Mouse (Mus musculus): ENCODE measurements around the gene Wnt3. TPM values are rescaled to one million over a fixed set of nuclear protein-coding genes. Genes with fewer than 3 reads are reported as not detected.

Gene Wnt3
- total and polyA plus RNA-seq, 3 experiments, result 0.04 TPM; not detected in 2

GRCm38 (mm10) chr11:103763410-103764163 is 10.4 kb upstream of the Wnt3 start (continued):
- TF ChIP-seq MEF2A (IDR thresholded peaks at IDR 0.05; ENCODE audit: borderline replicate concordance, low read depth, low read length) (0 out of 2 replicates have a peak, but pooled peaks have one; percentile 27), POLR2AphosphoS2 (IDR thresholded peaks at IDR 0.05; ENCODE audit: low read depth, low read length) (no peak), E2F4 (IDR thresholded peaks at IDR 0.05; ENCODE audit: insufficient replicate concordance, low read depth, low read length) (no peak), RCOR1 (conservative IDR thresholded peaks at IDR 0.05; ENCODE audit: low read depth, low read length) (no peak), PAX5 (IDR thresholded peaks at IDR 0.05; ENCODE audit: low read length) (no peak), EP300 (IDR thresholded peaks at IDR 0.05; ENCODE audit: low read length) (no peak), ETS1 (conservative IDR thresholded peaks at IDR 0.05; ENCODE audit: low read depth, low read length) (0 out of 2 replicates have a peak, but pooled peaks have one; percentile 15), NELFE (IDR thresholded peaks at IDR 0.05; ENCODE audit: low read depth, low read length) (peak; percentile 45; the same call in 1 of the 2 replicates), BHLHE40 (IDR thresholded peaks at IDR 0.05; ENCODE audit: low read depth, low read length) (peak; percentile 25; the same call in 1 of the 2 replicates), RAD21 (IDR thresholded peaks at IDR 0.05; ENCODE audit: low read depth, low read length) (peak; percentile 100), MAX (IDR thresholded peaks at IDR 0.05; ENCODE audit: low read length) (no peak), ELF1 (IDR thresholded peaks at IDR 0.05; ENCODE audit: low read depth, low read length) (no peak), JUN (IDR thresholded peaks at IDR 0.05; ENCODE audit: insufficient read depth, low read depth, low read length) (no peak), USF2 (conservative IDR thresholded peaks at IDR 0.05; ENCODE audit: low read depth, low read length) (no peak), ZKSCAN1 (IDR thresholded peaks at IDR 0.05; ENCODE audit: borderline replicate concordance, low read depth, low read length) (no peak), SMC3 (IDR thresholded peaks at IDR 0.05; ENCODE audit: low read depth, low read length) (peak; percentile 98)

DNA sequence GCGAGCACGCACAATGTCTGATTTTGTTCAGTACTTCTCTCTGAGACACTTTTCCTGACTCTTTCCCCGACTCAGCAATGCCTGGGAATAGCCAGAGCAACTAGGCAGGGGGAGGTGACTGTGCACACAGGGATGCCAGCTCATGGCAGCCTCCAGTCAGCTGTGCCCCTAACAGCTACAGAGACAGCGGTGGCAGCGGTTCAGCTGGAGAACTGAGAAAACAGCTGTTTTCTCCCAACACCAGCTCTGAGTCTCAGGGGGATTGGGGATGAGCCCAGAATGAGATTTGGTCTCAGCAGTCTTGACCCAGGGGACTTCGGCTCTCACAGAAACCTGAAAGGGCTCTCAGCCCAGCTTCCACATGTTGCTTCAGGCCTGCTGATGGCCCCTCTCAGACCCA is 9.3 kb upstream of the Wnt3 start:
- Histone ChIP-seq H3K4me2 (ENCODE audit: insufficient read depth, low read depth, poor library complexity, severe bottlenecking) (no peak overlapping the region), H3K4me3 (replicated peaks in 1 of 3; ENCODE audit: low read depth in 2 of 3, low read length in 2 of 3, poor library complexity in 1 of 3) (no peak overlapping the region), H3K27me3 (replicated peaks) (peaks cover 35% of the 10 kb centered on the region), H3K79me2 (replicated peaks; ENCODE audit: control insufficient read depth, extremely low read depth, insufficient read depth, poor library complexity, severe bottlenecking) (no peaks in the 10 kb centered on the region), H3K4me1 (ENCODE audit: control insufficient read depth in 1 of 2, insufficient read depth in 2 of 2) (peaks cover 9 to 31% of the 10 kb centered on the region in 2 experiments), H3K36me3 (replicated peaks in 1 of 2; ENCODE audit: control insufficient read depth in 1 of 2, insufficient read depth in 1 of 2, low read length in 1 of 2) (no peaks in the 10 kb centered on the region), H3K9ac (ENCODE audit: insufficient read depth, low read depth) (no peak overlapping the region), H3K9me3 (replicated peaks; ENCODE audit: low read length) (peaks cover 9% of the 10 kb centered on the region), H3K27ac (ENCODE audit: insufficient read depth, low read depth) (no peak overlapping the region)
- dilution Hi-C loops (cut with MboI; ENCODE audit: extremely low pct_ligation_motif_present, extremely low pct_unique_long_range_greater_than_20kb, low sequenced_read_pairs) (no loop called here), in situ Hi-C loops (cut with MboI; ENCODE audit: low pct_ligation_motif_present, low pct_unique_long_range_greater_than_20kb, low sequenced_read_pairs) (no loop called here)
- TF ChIP-seq EP300 (IDR thresholded peaks at IDR 0.05; ENCODE audit: low read length) (peak; percentile 49; the same call in 1 of the 2 replicates), MAX (IDR thresholded peaks at IDR 0.05; ENCODE audit: low read length) (no peak), MEF2A (IDR thresholded peaks at IDR 0.05; ENCODE audit: borderline replicate concordance, low read depth, low read length) (peak; percentile 29; the same call in 1 of the 2 replicates), E2F4 (IDR thresholded peaks at IDR 0.05; ENCODE audit: insufficient replicate concordance, low read depth, low read length) (no peak), JUN (IDR thresholded peaks at IDR 0.05; ENCODE audit: insufficient read depth, low read depth, low read length) (no peak), TCF12 (IDR thresholded peaks at IDR 0.05; ENCODE audit: low read depth, low read length) (peak; percentile 86; the same call in 1 of the 2 replicates), USF2 (conservative IDR thresholded peaks at IDR 0.05; ENCODE audit: low read depth, low read length) (no peak), TBP (conservative IDR thresholded peaks at IDR 0.05; ENCODE audit: low read depth, low read length) (no peak), USF1 (IDR thresholded peaks at IDR 0.05; ENCODE audit: low read depth, low read length) (no peak), BHLHE40 (IDR thresholded peaks at IDR 0.05; ENCODE audit: low read depth, low read length) (peak; percentile 36; the same call in 1 of the 2 replicates), ETS1 (conservative IDR thresholded peaks at IDR 0.05; ENCODE audit: low read depth, low read length) (peak; percentile 95), GABPA (IDR thresholded peaks at IDR 0.05; ENCODE audit: insufficient replicate concordance, low read depth, low read length) (no peak), KAT2A (IDR thresholded peaks at IDR 0.05; ENCODE audit: insufficient replicate concordance, low read length) (0 out of 2 replicates have a peak, but pooled peaks have one; percentile 53), ZC3H11A (IDR thresholded peaks at IDR 0.05; ENCODE audit: low read depth, low read length) (no peak), POLR2A (IDR thresholded peaks at IDR 0.05; ENCODE audit: low read depth, low read length) (no peak), UBTF (IDR thresholded peaks at IDR 0.05; ENCODE audit: low read depth, low read length) (no peak), NELFE (IDR thresholded peaks at IDR 0.05; ENCODE audit: low read depth, low read length) (no peak), RCOR1 (conservative IDR thresholded peaks at IDR 0.05; ENCODE audit: low read depth, low read length) (no peak), CHD1 (IDR thresholded peaks at IDR 0.05; ENCODE audit: low read depth, low read length) (no peak), CTCF (conservative IDR thresholded peaks at IDR 0.05 in 1 of 2, IDR thresholded peaks at IDR 0.05 in 1 of 2; ENCODE audit: low read depth in 2 of 2, low read length in 2 of 2) (no peak), ELF1 (IDR thresholded peaks at IDR 0.05; ENCODE audit: low read depth, low read length) (no peak), MAZ (IDR thresholded peaks at IDR 0.05; ENCODE audit: low read depth, low read length) (no peak), NRF1 (IDR thresholded peaks at IDR 0.05; ENCODE audit: low read depth, low read length) (no peak), POLR2AphosphoS2 (IDR thresholded peaks at IDR 0.05; ENCODE audit: low read depth, low read length) (no peak), SIN3A (IDR thresholded peaks at IDR 0.05; ENCODE audit: low read length) (peak; percentile 87; the same call in 1 of the 2 replicates), IRF4 (IDR thresholded peaks at IDR 0.05; ENCODE audit: low read depth, low read length) (peak; percentile 71)
- DNase-seq (ENCODE audit: extremely low read depth), result peak; percentile 60
